Mouse (Mus musculus) olfactory bulb, adult 2 months (tissue): Measurements from ENCODE around the gene Cnpy1. TPM values are rescaled to one million over a fixed set of nuclear protein-coding genes. Genes with fewer than 3 reads are reported as not detected.

Experiments
- H3K27ac ChIP-seq: fragments of 200-500 bp; 2 replicates; pipeline ENCODE4 v1.5.1; 2012; ENCODE audit warnings: low read depth, low read length; ENCODE audit not compliant: insufficient read depth
- H3K4me1 ChIP-seq: fragments of 200-500 bp; 2 replicates; pipeline ENCODE4 v1.6.1; 2012; ENCODE audit warnings: low read length; ENCODE audit not compliant: control insufficient read depth, insufficient read depth
- H3K4me3 ChIP-seq: fragments of 200-500 bp; 2 replicates; pipeline ENCODE4 v1.5.1; 2012; ENCODE audit warnings: mild to moderate bottlenecking, low read depth, low read length, moderate library complexity; ENCODE audit not compliant: insufficient read depth
- CTCF ChIP-seq: fragments of 200-500 bp; IDR thresholded peaks from 2 replicates; pipeline ENCODE4 v1.5.1; 2012; ENCODE audit warnings: low read depth, mild to moderate bottlenecking, low read length, moderate library complexity; ENCODE audit not compliant: insufficient read depth
- POLR2A ChIP-seq: fragments of 200-500 bp; IDR thresholded peaks from 2 replicates; pipeline ENCODE4 v1.6.1; 2012; ENCODE audit warnings: mild to moderate bottlenecking, low read depth, low read length, moderate library complexity; ENCODE audit not compliant: insufficient read depth
- WGBS: fragments of 180-500 bp; shearing (Covaris S2); methylation state at CpG from one replicate; pipeline ENCODE4 v1.1.7; 2018; 5-methylcytosine and 5-hydroxymethylcytosine counted together
- polyA plus RNA-seq: library from polyadenylated mRNA; stranded (reverse); fragments of >200 nt; gene quantifications from 2 replicates; pipeline ENCODE4 v1.2.4, GENCODE M21; 2012; ENCODE audit warnings: low replicate concordance; ENCODE audit not compliant: missing spikeins, insufficient read depth, insufficient read length

Gene Cnpy1
- polyA plus RNA-seq, 1 experiment = not detected

GRCm38 (mm10) chr5:28207043-28207442 lies 38.6 kb downstream of the Cnpy1 start:
- H3K4me1 ChIP-seq = peaks cover 8% of the 10 kb centered on the region; the same call in 1 of the 2 replicates
- no peak overlapping the region for H3K4me3 ChIP-seq
- no peak overlapping the region for H3K27ac ChIP-seq
- 68% methylated on average over 4 of the region's 4 CpGs for WGBS
- no peak for TF ChIP-seq CTCF
- TF ChIP-seq POLR2A = no peak

GRCm38 (mm10) chr5:28206448-28206847 lies 39.2 kb downstream of the Cnpy1 start:
- WGBS = 69% methylated on average over 4 of the region's 4 CpGs
- TF ChIP-seq CTCF = no peak
- TF ChIP-seq POLR2A = no peak
- Histone ChIP-seq H3K4me3 (no peak overlapping the region), H3K27ac (no peak overlapping the region), H3K4me1 (peaks cover 8% of the 10 kb centered on the region; the same call in 1 of the 2 replicates)

GRCm38 (mm10) chr5:28204678-28205077 lies 40.9 kb downstream of the Cnpy1 start:
- WGBS = 85% methylated on average over 2 of the region's 2 CpGs
- Histone ChIP-seq H3K4me3 (no peak overlapping the region), H3K27ac (no peak overlapping the region), H3K4me1 (peaks cover 2% of the 10 kb centered on the region; the same call in 1 of the 2 replicates)
- TF ChIP-seq POLR2A = no peak
- TF ChIP-seq CTCF = no peak

GRCm38 (mm10) chr5:28203086-28203485 lies 42.5 kb downstream of the Cnpy1 start:
- WGBS = 85% methylated on average over 6 of the region's 6 CpGs
- H3K4me1 ChIP-seq = no peaks in the 10 kb centered on the region
- H3K4me3 ChIP-seq = no peak overlapping the region
- H3K27ac ChIP-seq = no peak overlapping the region
- TF ChIP-seq CTCF (no peak), POLR2A (no peak)

GRCm38 (mm10) chr5:28199089-28199873 lies 46.3 kb downstream of the Cnpy1 start:
- H3K4me1 ChIP-seq = no peaks in the 10 kb centered on the region
- WGBS = 44% methylated on average over 7 of the region's 7 CpGs
- no peak overlapping the region for H3K27ac ChIP-seq
- TF ChIP-seq POLR2A = no peak
- H3K4me3 ChIP-seq = no peak overlapping the region

GRCm38 (mm10) chr5:28195473-28195872 lies 50.1 kb downstream of the Cnpy1 start:
- TF ChIP-seq CTCF = no peak
- H3K4me3 ChIP-seq = no peak overlapping the region
- WGBS = 66% methylated on average over 2 of the region's 2 CpGs
- H3K27ac ChIP-seq = no peak overlapping the region
- no peaks in the 10 kb centered on the region for H3K4me1 ChIP-seq

- Histone ChIP-seq H3K4me1 (no peaks in the 10 kb centered on the region), H3K4me3 (no peak overlapping the region), H3K27ac (no peak overlapping the region)
- 60% methylated on average over 4 of the region's 4 CpGs for WGBS
- TF ChIP-seq POLR2A = no peak
- no peak for TF ChIP-seq CTCF
These were observed 53.5 kb downstream of the Cnpy1 start for GRCm38 (mm10) chr5:28192099-28192454.

GRCm38 (mm10) chr5:28191201-28192098 lies 54.2 kb downstream of the Cnpy1 start:
- no peak for TF ChIP-seq POLR2A
- Histone ChIP-seq H3K27ac (no peak overlapping the region), H3K4me1 (no peaks in the 10 kb centered on the region), H3K4me3 (no peak overlapping the region)
- WGBS = 60% methylated on average over 3 of the region's 3 CpGs

- no peak for TF ChIP-seq CTCF
- no peak for TF ChIP-seq POLR2A
- Histone ChIP-seq H3K4me3 (no peak overlapping the region), H3K4me1 (0 out of 2 replicates have a peak, but pooled peaks cover 5% of the 10 kb centered on the region), H3K27ac (no peak overlapping the region)
- WGBS = 54% methylated on average over 7 of the region's 7 CpGs
These were observed 66.3 kb downstream of the Cnpy1 start for GRCm38 (mm10) chr5:28179237-28179790.

- 34% methylated on average over 5 of the region's 5 CpGs for WGBS
- TF ChIP-seq POLR2A (no peak), CTCF (no peak)
These were observed 67.3 kb downstream of the Cnpy1 start for GRCm38 (mm10) chr5:28178322-28178721.

More at GRCm38 (mm10) chr5:28178322-28178721, 67.3 kb downstream of the Cnpy1 start:
- Histone ChIP-seq H3K4me1 (peaks cover 5% of the 10 kb centered on the region; the same call in 1 of the 2 replicates), H3K4me3 (no peak overlapping the region), H3K27ac (no peak overlapping the region)
